Mouse (Mus musculus) T-helper 1 cell (primary cell): ENCODE data around the gene Ttc28.

Experiments
- in situ Hi-C: fragments of 300-600 bp; cut with MboI, MseI; formaldehyde crosslinking; loops from one replicate; pipeline ENCODE4 v1.15.1; 2025; ENCODE audit warnings: high pct_unique_total_duplicates

Ttc28 gene

DNA sequence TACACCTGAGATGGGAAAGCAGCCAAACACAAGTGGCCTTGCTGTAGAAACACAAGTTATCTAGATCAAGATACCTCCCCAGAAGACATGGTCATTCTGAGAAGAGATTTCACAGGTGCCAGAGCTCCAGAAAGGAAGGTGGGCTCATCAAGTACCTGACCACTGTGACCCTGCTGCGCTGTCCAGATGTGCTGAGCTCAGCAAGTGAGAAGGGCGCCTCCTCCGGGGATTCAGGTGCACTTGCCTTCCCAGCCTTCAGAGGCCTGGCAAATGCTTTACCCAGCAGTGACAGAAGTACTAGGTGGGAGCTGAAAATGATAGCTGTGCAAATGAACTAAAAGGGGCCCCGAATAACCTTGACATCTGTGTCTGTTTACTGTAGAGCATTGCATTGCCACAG lies 78.6 kb downstream of the Ttc28 start:
- in situ Hi-C loops: no loop called here

DNA sequence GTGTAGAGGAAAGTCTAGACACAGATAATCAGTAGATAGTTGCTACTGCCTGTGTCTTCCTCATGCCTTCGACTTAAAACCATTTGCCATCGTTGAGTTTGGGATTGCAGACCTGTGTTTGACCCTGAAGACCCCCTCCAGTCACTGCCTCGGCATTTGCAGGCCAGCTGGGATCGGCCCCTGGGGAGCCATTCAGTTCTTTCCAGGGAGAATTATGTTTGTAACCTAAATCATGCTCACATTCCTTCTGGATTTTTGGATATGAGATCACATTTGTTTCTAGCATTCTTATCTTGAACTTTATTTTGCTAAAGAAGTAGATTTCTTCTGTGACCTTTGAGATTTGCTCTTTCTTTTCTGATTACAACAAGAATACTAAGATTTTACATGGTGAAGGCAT lies 80.5 kb downstream of the Ttc28 start:
- in situ Hi-C loops: no loop called here

DNA sequence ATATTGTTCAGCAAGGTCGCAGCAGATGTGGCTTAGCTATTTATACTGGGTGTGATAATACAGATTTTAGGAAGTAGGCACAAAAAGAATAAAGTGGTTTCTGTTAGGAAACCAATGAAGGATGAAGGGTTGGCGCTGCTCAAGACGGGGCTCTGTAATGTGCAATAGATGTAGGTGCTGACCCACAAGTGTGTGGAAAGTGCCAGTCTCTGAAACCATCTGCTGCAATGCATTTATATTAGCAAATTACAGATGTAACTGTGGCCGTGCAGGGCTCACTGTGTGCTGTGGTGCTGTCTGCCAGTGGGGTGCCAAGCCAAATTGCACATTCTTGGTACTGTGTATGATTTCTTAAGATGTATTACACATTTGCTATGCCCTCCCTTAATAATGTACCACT lies 81.3 kb downstream of the Ttc28 start:
- in situ Hi-C loops: no loop called here

DNA sequence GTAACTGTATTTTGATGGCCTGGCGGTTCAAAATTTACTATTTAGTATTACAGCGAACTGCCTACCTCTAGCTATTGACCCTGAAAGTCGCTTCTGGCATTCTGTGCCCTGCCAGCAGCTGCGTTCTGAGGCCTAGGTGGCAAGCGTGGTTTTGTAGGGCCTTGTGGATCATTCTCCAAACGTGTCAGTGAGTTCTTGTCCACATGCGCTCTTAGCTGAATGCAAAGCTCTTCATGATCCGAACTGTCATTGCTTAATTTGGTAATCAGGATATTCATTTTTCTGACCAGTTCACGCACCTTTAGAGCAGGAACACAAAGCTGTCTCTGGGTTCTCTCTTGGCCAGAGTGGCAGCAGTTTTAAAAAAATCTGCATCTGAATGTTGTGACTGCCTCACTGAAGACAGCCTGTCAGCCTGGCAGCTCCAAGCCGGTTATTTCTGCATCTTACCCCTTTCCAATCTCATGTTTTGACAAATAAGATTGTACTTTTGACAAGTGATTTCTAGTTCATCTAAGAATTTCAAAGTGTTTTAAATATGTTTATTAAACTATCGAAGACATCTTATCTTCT lies 88.0 kb downstream of the Ttc28 start:
- in situ Hi-C loops: no loop called here

DNA sequence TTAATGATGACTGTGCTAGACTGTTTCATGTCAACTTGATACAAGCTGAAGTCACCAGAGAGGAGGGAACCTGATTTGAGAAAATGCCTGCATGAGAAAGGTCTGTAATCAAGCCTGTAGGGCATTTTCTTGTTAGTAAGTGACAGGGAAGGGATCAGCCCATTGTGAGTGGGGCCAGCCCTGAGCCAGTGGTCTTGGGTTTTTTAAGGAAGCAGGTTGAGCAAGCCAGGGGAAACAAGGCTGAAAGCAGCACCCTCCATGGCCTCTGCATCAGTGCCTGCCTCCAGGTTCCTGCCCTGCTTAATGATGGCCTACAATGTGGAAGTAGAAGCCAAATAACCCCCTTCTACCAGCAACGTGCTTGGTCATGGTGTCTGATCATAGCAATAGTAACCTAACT lies 89.0 kb downstream of the Ttc28 start:
- in situ Hi-C loops: no loop called here

DNA sequence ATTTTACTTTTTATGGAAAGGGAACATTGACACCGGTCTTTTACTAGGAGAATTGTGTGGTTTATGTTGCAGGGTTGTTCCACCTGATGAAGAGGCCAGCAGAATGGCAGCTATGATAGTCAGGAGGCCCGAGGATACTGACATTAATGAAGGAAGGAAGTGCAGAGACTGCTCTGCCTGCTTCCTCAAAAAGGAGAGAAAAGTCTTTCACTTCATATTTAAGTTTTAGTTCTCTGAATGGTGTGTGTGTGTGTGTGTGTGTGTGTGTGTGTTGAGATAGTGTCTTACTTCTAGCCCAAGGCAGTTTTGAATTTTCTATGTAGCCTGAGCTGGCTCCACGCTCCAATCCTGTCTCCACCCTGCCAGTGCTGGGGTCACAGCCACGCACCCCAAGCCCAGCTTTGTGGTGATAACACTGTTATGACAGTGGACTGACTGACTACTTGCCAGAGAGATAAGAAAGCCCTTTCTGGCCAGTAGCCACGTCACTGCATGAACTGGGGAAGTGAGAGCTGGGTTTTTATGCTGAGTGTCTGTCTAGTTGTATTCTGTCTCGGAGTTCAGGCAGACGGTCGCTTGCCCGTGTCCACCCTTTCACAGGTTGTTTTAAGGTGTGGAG lies 90.7 kb downstream of the Ttc28 start:
- in situ Hi-C loops: no loop called here

DNA sequence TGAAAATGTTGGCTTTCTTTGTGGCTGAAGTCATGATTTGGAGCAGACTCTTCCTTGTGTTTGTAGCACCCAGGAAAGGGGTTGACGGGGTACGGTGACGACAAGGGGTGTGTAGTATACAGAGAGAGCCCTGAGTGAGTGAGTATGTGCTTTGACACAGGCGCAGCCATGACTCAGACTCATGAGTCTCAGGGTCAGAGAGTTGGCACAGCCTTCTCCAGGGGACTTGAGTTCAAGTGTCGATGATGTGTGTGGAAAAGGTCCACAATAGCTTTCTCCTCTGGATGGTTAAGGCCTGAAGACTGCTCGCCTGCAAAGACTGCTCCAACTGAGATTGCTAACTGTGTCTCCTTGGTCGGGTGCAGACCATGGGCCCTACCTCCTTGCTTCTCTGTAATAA lies 97.1 kb downstream of the Ttc28 start:
- in situ Hi-C loops: no loop called here

DNA sequence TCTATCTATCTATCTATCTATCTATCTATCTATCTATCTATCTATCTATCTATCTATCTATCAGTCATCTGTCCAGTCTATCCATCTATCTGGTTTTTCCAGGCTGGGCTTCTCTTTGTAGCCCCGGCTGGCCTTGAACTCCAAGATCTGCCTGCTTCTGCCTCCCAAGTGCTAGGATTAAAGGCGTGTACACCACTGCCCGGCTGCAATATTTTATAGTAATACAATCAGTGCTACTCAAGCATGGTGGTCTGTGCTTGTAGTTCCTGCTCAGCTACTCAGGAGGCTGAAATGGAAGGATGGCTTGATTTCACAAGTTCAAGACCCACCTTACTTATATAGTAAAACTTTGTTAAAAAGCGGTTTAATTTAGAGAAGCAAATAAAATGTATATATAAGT lies 98.2 kb downstream of the Ttc28 start:
- in situ Hi-C loops: no loop called here

DNA sequence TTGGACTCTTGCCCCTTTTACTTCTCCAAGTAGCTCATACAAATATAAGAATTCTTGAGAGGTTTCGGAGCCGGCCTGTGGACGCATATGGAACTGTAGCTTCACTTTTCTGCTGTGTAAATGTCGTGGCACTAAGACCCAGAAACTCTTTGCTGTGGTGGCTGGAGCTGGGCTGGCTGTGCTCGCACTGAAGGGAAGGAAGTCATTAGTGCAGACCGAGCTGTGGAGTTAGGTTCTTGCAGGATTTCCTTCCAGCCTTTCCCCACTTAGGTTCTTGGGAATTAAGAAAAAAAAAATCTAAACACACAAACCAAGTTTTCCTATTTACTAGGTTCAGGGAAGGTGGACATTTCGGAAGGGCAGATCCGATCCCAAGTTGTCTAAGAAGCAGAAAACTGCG lies 98.9 kb downstream of the Ttc28 start:
- in situ Hi-C loops: no loop called here

DNA sequence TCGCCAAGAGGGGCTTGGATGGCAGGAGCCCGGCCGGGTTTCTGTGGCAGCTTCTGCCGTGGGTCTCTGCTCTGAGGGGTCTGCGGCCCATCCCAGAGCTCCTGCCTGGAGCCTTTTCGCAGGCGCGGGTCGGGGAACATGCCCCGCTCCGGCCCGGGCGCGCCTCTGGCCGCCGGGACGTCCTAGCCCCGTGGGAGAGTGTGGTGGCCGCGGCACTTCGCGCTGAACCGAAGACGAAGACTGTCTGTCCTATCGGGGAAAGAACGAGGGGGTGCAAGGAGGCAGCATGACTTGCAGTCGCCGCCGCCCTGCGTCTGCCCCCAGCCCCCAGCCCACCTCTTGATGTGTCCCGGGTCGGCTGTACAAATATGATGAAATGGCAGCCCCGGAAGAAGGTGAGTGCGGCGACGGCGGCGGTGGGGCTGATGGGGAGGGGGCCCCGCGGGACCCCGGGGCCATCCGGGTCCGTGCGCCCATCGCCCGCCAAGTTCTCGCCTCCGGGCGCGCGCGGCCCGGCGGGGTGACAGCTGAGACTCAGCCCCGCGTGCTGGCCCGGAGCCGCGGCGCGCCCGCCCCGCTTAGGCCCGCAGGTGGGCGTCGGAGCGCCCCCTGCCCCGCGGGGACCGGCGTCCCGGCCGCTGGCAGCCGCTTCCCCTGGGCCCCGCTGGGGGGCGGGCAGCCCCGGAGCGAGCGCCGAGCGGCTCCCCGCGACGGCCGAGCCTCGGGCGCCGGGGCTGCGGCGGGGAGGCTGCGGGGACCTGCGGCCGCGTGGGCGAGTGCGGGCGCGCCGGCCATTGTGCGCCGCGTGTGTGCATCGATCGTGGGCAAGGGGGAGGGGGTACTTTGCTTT lies 99.6 kb downstream of the Ttc28 start:
- in situ Hi-C loops: no loop called here

DNA sequence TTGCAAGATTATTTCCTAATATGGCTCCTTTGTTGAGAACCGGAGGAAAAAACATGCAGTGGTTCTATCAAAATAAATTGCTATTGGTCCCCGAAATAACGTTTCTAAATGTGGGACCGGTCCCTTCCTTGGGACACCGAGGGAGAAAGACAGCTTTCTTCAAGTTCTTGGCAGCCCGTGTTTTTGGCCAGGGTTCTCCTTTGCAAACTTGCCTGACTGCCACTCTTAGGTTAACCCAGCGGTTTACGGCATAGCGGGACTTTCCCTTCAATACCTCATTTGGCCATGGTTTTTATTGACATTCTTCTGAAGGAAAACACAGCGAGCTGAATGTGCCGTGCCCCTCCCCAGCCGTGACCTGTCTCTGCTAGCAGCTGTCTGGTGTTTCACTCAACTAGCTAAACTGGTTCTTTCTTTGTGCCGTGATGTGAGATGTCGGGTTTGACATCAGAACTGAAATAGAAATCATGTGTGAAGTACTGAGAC lies 100.3 kb downstream of the Ttc28 start:
- in situ Hi-C loops: no loop called here

DNA sequence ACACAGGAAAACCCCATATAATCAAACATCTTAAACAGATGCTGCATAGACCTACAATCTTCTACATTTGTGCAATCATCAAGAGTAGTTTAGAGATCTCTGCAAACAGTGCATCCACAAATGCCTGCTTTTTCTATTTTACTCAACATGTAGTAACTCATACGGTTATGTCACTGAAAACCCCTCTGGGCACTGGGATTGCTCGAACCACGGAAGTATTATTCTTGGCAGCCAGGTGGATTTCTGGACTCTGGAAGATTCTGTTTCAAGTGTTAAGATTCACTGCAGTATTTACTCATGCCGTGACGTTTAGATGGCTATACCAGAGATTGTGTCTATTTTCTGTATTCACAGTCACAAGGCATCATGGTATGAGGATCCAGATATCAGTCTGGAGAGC lies 101.0 kb downstream of the Ttc28 start:
- in situ Hi-C loops: no loop called here

DNA sequence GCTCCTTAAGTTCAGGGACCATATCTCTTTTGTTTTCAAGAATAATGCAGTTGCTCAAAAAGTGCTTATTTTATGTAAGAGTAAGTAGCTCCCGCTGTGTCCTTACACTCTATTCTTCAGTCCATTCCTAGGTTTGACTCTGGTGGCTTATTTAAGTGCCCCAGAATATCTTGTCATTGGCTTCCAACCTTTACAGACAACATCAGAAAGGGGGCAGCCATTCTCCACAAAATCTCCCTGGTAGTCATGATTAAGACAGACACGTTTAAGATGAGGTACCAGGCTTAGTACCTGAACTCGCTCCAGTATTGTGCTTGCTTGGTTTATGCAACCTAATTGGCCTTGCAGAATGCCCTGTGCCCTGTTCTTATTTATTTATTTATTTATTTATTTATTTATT lies 102.8 kb downstream of the Ttc28 start:
- in situ Hi-C loops: no loop called here

DNA sequence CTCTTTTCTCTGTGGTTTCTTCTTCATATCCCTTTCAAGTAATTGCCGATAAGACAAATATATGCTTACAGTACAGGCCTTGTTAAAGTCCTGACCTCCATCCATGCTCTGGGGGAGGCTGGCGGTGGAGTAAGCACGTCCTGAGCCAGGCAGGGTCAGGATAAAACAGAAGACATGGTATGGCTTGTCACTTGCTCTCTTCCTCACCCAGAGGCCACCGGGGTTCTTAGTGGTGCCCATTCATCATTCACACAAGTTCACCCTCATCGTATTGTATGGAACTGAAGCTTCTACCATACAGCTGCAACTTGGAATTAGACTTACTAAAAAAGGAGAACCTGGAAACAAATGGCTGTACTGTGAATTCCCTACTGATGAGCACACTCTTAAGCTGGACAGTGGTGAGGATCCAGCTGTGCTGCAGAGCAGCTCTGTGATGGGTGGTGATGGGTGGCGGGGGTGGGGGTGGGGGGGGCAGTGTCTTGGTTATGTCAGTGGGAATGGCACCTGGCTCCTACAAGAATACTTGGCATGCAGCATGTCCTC lies 104.6 kb downstream of the Ttc28 start:
- in situ Hi-C loops: no loop called here

DNA sequence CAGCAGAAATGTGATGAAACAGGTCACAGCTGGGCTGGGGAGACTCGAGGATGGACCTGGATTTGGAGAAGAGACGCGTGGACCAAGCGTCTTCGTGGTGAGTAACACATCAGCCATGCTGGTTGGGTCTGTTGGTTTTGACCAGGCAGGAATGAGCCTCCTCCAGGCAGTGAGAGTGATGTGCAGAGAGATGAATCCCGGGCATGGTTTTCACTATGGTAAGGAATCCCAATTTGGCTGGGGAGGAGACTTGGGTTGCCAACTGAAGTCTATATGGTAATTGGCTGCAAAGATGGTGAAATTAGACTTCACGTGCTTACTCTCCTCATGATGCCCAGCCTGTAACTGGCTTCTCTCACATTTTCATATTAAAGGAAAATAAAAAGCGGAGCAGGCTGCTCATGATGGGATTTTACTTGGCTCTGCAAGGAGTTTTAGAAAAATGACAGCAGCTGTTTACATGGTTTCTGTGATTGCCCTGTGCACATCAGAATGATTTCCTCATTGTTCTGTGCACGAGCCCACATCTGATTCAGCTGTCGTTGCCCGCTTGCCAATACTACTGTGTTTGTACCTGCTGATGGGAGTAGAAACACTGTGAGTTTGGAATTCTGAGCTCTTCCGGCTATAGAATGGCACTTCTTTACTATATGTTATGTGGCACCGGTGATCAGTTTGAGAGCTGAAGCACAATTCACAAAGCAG lies 117.4 kb downstream of the Ttc28 start:
- in situ Hi-C loops: no loop called here

DNA sequence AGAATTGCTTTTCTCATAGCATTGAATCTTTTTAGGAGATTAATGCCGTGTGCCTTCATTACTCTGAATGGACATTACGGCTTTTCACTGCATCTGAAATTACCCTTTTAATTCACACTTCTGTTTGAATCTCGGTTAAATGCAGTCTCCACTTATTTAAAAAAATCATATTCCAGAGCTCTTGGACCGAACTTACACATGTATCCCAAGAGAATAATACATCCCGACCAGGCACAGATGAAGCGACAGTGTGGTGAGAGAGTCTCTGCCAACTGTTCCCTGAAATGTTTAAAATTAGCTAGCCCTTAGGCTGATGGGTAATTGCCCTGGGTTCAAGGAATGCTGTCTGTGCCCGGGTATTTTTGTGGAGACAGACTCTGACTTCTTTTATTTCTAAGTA lies 118.1 kb downstream of the Ttc28 start:
- in situ Hi-C loops: no loop called here

DNA sequence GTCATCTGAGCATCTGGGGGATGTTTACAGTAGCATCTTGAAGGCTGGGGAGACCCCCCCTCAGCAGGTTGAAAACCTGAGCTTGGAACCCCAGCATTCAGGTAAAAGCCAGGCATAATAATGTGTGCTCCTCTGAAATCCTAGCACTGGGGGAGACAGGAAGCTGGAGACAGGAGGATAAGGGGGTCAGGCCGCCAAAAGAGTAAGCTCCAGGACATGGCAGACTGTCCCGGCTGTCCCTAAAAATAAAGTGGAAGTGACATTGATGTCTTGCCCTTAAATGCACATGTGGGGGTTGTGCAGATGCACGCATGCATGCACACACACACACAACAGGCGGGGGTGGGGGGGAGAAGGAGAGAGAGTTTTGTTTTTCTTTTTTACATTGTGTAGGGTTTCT lies 118.7 kb downstream of the Ttc28 start:
- in situ Hi-C loops: no loop called here

DNA sequence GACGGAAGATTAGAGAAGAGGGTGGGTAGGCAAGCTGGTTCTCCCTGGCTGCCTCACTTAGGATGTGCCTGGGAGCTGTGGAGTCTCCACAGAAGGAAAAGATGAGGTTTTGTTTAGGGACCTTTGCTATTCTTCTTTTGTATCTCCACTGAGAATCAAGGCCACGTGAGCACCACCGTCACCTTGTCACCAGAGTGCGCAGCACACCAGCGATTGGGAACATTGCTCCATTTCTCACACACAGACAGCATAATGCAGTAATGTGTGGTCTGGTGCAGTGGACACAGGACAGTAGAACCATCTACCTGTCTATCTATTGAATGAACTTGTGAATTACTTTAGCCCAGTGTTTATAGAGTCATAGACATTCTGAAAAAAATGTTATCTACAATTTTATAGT lies 121.3 kb downstream of the Ttc28 start:
- in situ Hi-C loops: no loop called here

DNA sequence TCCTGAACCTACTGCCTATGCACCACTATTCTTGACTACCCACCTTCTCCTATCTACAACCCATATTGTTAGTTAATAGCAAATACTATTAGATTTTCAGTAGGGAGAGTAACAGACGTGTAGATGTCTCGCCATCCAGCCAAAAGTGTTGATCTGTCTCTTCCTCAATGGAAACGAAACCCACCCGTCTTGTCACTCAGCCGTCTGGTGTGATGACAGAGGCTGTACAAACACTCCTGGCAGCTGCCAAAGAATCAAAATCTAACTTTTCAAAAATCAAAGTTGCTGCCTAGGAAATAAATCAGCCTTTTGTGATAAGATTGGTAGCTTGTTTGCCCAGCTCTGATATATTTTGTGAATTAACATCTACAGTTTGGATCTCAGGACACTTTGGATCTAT lies 123.6 kb downstream of the Ttc28 start:
- in situ Hi-C loops: no loop called here

DNA sequence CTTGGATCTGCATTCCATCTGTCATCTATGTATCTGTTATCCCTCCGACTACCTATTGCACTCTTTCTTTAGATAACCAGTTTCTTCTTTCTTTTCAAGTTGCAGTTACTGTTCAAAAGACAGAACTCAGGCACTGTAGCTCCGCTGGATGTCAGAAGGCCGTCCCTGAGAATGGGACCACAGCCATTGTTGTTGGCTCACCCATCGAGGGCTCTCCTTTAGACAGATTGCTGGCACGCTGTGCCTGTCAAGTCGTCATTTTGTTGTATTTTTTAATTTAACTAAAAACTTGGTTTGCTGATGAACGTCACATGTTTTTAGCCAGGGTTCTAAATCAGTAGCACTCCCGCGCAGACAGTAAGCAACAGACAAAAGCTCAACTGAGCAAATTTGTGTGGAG lies 124.1 kb downstream of the Ttc28 start:
- in situ Hi-C loops: no loop called here

DNA sequence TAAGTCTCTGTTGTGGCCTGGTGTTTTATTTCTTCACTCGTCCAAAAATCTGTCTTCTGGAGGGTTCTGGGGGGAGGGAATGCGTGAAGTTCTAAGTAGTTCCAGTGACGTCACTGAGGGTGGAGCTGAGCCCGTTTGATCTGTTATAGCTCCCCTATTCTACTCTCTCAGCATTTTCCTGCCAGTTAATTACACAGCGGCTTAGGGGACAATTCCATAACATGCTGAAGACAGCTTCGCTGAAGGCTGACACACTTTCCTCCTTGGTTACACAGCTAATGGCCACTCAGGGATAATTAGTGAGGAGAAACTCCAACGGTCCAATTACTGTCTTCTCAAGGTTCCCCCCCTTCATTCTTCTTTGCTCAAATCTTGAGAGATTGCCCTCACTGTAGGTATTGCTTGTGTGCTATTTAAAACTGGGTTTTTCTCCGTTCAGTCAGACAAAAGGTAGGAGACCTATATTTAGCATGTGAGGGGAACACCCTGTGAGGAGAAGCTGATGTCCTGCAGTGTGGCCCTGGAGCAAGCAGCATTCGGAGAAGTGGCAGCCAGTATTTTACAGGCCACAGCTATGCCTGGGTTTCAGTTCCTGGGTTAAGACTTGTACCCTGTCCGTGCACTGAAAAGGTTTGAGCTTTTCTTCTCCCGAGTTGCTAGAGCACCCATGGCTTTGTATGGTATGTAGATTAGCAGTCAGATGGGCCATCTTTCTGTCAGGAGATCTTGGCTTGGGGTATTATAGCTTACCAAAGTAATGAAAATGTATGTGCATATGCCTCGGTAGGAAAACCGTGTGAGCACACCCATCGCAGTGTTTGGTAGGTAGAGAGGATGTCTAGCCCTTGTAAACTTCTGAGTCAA lies 126.9 kb downstream of the Ttc28 start:
- in situ Hi-C loops: no loop called here
